In genomic region chr14:64546787-64547186, GRCm38 (mm10) we compare ENCODE assay signal across 8 mouse cellular contexts.
DNase-seq lines count a peak whose midpoint lies in the region; ATAC-seq lines count a peak whose summit lies in the region.

No protein-coding gene starts in this region.

- no peaks in the 10 kb centered on the region for H3K36me3 ChIP-seq in midbrain, embryonic 11.5 days (ENCODE audit: control insufficient read depth, insufficient read depth, low read length)
- no peaks in the 10 kb centered on the region for H3K36me3 ChIP-seq in midbrain, embryonic 15.5 days (replicated peaks)

- peak; percentile 89 for DNase-seq in midbrain, embryonic 11.5 days (ENCODE audit: low spot score, missing footprints)
- peak; percentile 75 to 83 for DNase-seq in adrenal gland, postnatal 36 days
- DNase-seq in kidney, adult 8-10 months: peak; percentile 12 to 35
- peak; percentile 72 for DNase-seq in mesoderm, embryonic 11.5 days (ENCODE audit: low read depth, low spot score)
- DNase-seq in right cerebral cortex, postnatal 14 days: no peak
- DNase-seq in right cerebral cortex, postnatal 36 days (ENCODE audit: low spot score in 2 of 2): no peak

- H3K4me1 ChIP-seq in midbrain, embryonic 11.5 days (ENCODE audit: control insufficient read depth, insufficient read depth, low read length): no peaks in the 10 kb centered on the region
- no peaks in the 10 kb centered on the region for H3K4me1 ChIP-seq in midbrain, embryonic 15.5 days

- no peaks in the 10 kb centered on the region for H3K27me3 ChIP-seq in midbrain, embryonic 11.5 days (ENCODE audit: control insufficient read depth, insufficient read depth, low read length)
- H3K27me3 ChIP-seq in midbrain, embryonic 15.5 days (replicated peaks): no peaks in the 10 kb centered on the region

- WGBS in midbrain, embryonic 11.5 days: 2% methylated on average over 4 of the region's 4 CpGs
- WGBS in midbrain, embryonic 15.5 days: 7% methylated on average over 4 of the region's 4 CpGs

- no peak overlapping the region for H3K27ac ChIP-seq in midbrain, embryonic 11.5 days (ENCODE audit: low read depth, low read length)
- H3K27ac ChIP-seq in midbrain, embryonic 15.5 days: no peak overlapping the region

- no peaks in the 10 kb centered on the region for H3K9me3 ChIP-seq in midbrain, embryonic 11.5 days (ENCODE audit: control insufficient read depth, low read length)
- H3K9me3 ChIP-seq in midbrain, embryonic 15.5 days: no peaks in the 10 kb centered on the region

- no peak overlapping the region for H3K4me2 ChIP-seq in midbrain, embryonic 11.5 days
- H3K4me2 ChIP-seq in midbrain, embryonic 15.5 days: no peak overlapping the region

- ATAC-seq in midbrain, embryonic 11.5 days (ENCODE audit: low FRiP score): no peak
- ATAC-seq in midbrain, embryonic 15.5 days (replicated peaks): no peak
- ATAC-seq in megakaryocyte, adult 5-6 weeks (ENCODE audit: poor library complexity, severe bottlenecking): no peak

- no peak overlapping the region for H3K4me3 ChIP-seq in midbrain, embryonic 11.5 days (ENCODE audit: low read depth, low read length)
- no peak overlapping the region for H3K4me3 ChIP-seq in midbrain, embryonic 15.5 days

- H3K9ac ChIP-seq in midbrain, embryonic 11.5 days (ENCODE audit: low read length): no peak overlapping the region
- H3K9ac ChIP-seq in midbrain, embryonic 15.5 days: no peak overlapping the region

Comparison
In these comparisons a context has a peak if more than half of its experiments do, and no peak if none do; other contexts are left out.
1. DNase-seq: peak in midbrain, embryonic 11.5 days (single experiment), adrenal gland, postnatal 36 days (2 of 2), kidney, adult 8-10 months (2 of 2) and mesoderm, embryonic 11.5 days (single experiment); none in right cerebral cortex, postnatal 14 days (single experiment) and right cerebral cortex, postnatal 36 days (0 of 2).